Mouse (Mus musculus) lung, embryonic 14.5 days (tissue): ENCODE data around the gene Zfr2. TPM values are rescaled to one million over a fixed set of nuclear protein-coding genes. Genes with fewer than 3 reads are reported as not detected.

Experiments used
- ATAC-seq: fragments of 200-750 bp; cut with Nextera tagmentation; 2 replicates; pipeline ENCODE4 v1.8.0; 2017; ENCODE audit warnings: mild to moderate bottlenecking, moderate TSS enrichment, moderate library complexity; ENCODE audit not compliant: insufficient read depth
- DNase-seq: peaks from one replicate; pipeline ENCODE4 v3.0.0-alpha.2; 2015
- H3K27ac ChIP-seq: fragments of 300-500 bp; sonication (generic); 2 replicates; pipeline ENCODE4 v1.5.1; 2014; ENCODE audit warnings: low read depth, mild to moderate bottlenecking, moderate library complexity
- H3K27me3 ChIP-seq: fragments of 300-500 bp; sonication (generic); 2 replicates; pipeline ENCODE4 v1.6.1; 2014; ENCODE audit warnings: low read length, control low read depth; ENCODE audit not compliant: insufficient read depth
- H3K36me3 ChIP-seq: fragments of 300-500 bp; sonication (generic); 2 replicates; pipeline ENCODE4 v1.6.1; 2014; ENCODE audit warnings: control low read depth; ENCODE audit not compliant: insufficient read depth
- H3K4me1 ChIP-seq: fragments of 300-500 bp; sonication (generic); 2 replicates; pipeline ENCODE4 v1.6.1; 2014; ENCODE audit warnings: antibody characterized with exemption, control low read depth; ENCODE audit not compliant: insufficient read depth
- H3K4me2 ChIP-seq: fragments of 300-500 bp; sonication (generic); 2 replicates; pipeline ENCODE4 v1.6.1; 2014; ENCODE audit warnings: mild to moderate bottlenecking
- H3K4me3 ChIP-seq: fragments of 300-500 bp; sonication (generic); 2 replicates; pipeline ENCODE4 v1.5.1; 2014; ENCODE audit warnings: low read depth, low read length
- H3K9ac ChIP-seq: fragments of 300-500 bp; sonication (generic); 2 replicates; pipeline ENCODE4 v1.6.1; 2014
- H3K9me3 ChIP-seq: fragments of 300-500 bp; sonication (generic); 2 replicates; pipeline ENCODE4 v1.6.1; 2016; ENCODE audit warnings: low read depth, low read length, control low read depth
- CTCF ChIP-seq: IDR thresholded peaks from 2 replicates; pipeline ENCODE4 v1.5.1; 2016; ENCODE audit warnings: antibody characterized with exemption, low read depth
- WGBS: fragments of 180-500 bp; shearing (Covaris S2); extraction: QIAGEN DNeasy Blood & Tissue Kit; methylation state at CpG from one replicate; pipeline ENCODE4 v1.1.7; 2014; 5-methylcytosine and 5-hydroxymethylcytosine counted together
- polyA plus RNA-seq: library from polyadenylated mRNA; unstranded; fragments of >200 nt; fragmentation: Nextera tagmentation; extraction: Ambion mirVana; gene quantifications from 2 replicates; pipeline ENCODE4 v1.2.1, GENCODE M21; 2014

Gene Zfr2
- polyA plus RNA-seq, 1 experiment from 2014 or later = 3.4 TPM

GRCm38 (mm10) chr10:81287513-81288157 is 54.7 kb downstream of the Zfr2 start:
- Histone ChIP-seq H3K9me3 (no peaks in the 10 kb centered on the region), H3K27me3 (peaks cover 43% of the 10 kb centered on the region), H3K27ac (no peak overlapping the region), H3K9ac (no peak overlapping the region), H3K36me3 (no peaks in the 10 kb centered on the region), H3K4me2 (peak overlapping the region; percentile 33), H3K4me3 (no peak overlapping the region), H3K4me1 (0 out of 2 replicates have a peak, but pooled peaks cover 2% of the 10 kb centered on the region)
- ATAC-seq (no peak), DNase-seq (peak; percentile 60)
- WGBS = 56% methylated on average over 8 of the region's 8 CpGs
- TF ChIP-seq CTCF = peak; percentile 94

- H3K9me3 ChIP-seq = no peaks in the 10 kb centered on the region
- H3K4me3 ChIP-seq = no peak overlapping the region
- H3K27ac ChIP-seq = no peak overlapping the region
- 29% methylated on average over 6 of the region's 6 CpGs for WGBS
- TF ChIP-seq CTCF = peak; percentile 74
- no peak overlapping the region for H3K9ac ChIP-seq
- peaks cover 34% of the 10 kb centered on the region for H3K27me3 ChIP-seq
- no peaks in the 10 kb centered on the region for H3K36me3 ChIP-seq
- H3K4me1 ChIP-seq = peaks cover 4% of the 10 kb centered on the region
- no peak for ATAC-seq
- DNase-seq = peak; percentile 66
- no peak overlapping the region; the same call in 1 of the 2 replicates for H3K4me2 ChIP-seq
Observed at GRCm38 (mm10) chr10:81288601-81289000, 55.6 kb downstream of the Zfr2 start.

GRCm38 (mm10) chr10:81289278-81289677 is 56.3 kb downstream of the Zfr2 start:
- peak; percentile 85 for DNase-seq
- peak overlapping the region; percentile 53 for H3K4me2 ChIP-seq
- H3K4me1 ChIP-seq = peaks cover 10% of the 10 kb centered on the region
- peak; percentile 94 for TF ChIP-seq CTCF
- H3K27me3 ChIP-seq = peaks cover 27% of the 10 kb centered on the region
- no peak for ATAC-seq
- no peak overlapping the region for H3K4me3 ChIP-seq
- H3K36me3 ChIP-seq = no peaks in the 10 kb centered on the region
- no peak overlapping the region for H3K9ac ChIP-seq
- no peaks in the 10 kb centered on the region for H3K9me3 ChIP-seq
- no peak overlapping the region for H3K27ac ChIP-seq
- WGBS = 3% methylated on average over 7 of the region's 7 CpGs

- Histone ChIP-seq H3K27me3 (peaks cover 22% of the 10 kb centered on the region), H3K4me3 (no peak overlapping the region), H3K36me3 (no peaks in the 10 kb centered on the region), H3K9me3 (no peaks in the 10 kb centered on the region), H3K4me2 (peak overlapping the region; percentile 53), H3K4me1 (peaks cover 14% of the 10 kb centered on the region), H3K27ac (no peak overlapping the region), H3K9ac (no peak overlapping the region)
- DNase-seq = no peak
- 43% methylated on average over 14 of the region's 14 CpGs for WGBS
- no peak for TF ChIP-seq CTCF
- ATAC-seq = no peak
Observed at GRCm38 (mm10) chr10:81289811-81290210, 56.9 kb downstream of the Zfr2 start.

GRCm38 (mm10) chr10:81290698-81291460 is 57.9 kb downstream of the Zfr2 start:
- Histone ChIP-seq H3K9me3 (no peaks in the 10 kb centered on the region), H3K4me2 (peak overlapping the region; percentile 53), H3K36me3 (peaks cover 5% of the 10 kb centered on the region; the same call in 1 of the 2 replicates), H3K9ac (peak overlapping the region; percentile 16; the same call in 1 of the 2 replicates), H3K27ac (peak overlapping the region; percentile 65), H3K4me3 (peak overlapping the region; percentile 27), H3K27me3 (peaks cover 13% of the 10 kb centered on the region; the same call in 1 of the 2 replicates), H3K4me1 (peaks cover 14% of the 10 kb centered on the region)
- TF ChIP-seq CTCF = no peak
- DNase-seq = peak; percentile 63
- WGBS = 12% methylated on average over 24 of the region's 24 CpGs
- no peak for ATAC-seq

GRCm38 (mm10) chr10:81291511-81292104 is 58.7 kb downstream of the Zfr2 start, which contains the start of gene Tjp3:
Gene Tjp3 (minus strand): TSS chr10:81291581.
- Histone ChIP-seq H3K4me3 (peak within 1 kb of the TSS; percentile 27), H3K27ac (peak within 1 kb of the TSS; percentile 65), H3K4me2 (peak within 1 kb of the TSS; percentile 98), H3K36me3 (peaks cover 5% of the 10 kb centered on the region; the same call in 1 of the 2 replicates), H3K27me3 (peaks cover 13% of the 10 kb centered on the region; the same call in 1 of the 2 replicates), H3K9me3 (no peaks in the 10 kb centered on the region), H3K4me1 (peaks cover 14% of the 10 kb centered on the region), H3K9ac (peak within 1 kb of the TSS; percentile 16; the same call in 1 of the 2 replicates)
- DNase-seq (no peak), ATAC-seq (no peak)
- TF ChIP-seq CTCF = no peak
- WGBS = 54% methylated on average over 9 of the region's 9 CpGs
